Comparison of ENCODE assay signal across 9 mouse cellular contexts in the genomic region with DNA sequence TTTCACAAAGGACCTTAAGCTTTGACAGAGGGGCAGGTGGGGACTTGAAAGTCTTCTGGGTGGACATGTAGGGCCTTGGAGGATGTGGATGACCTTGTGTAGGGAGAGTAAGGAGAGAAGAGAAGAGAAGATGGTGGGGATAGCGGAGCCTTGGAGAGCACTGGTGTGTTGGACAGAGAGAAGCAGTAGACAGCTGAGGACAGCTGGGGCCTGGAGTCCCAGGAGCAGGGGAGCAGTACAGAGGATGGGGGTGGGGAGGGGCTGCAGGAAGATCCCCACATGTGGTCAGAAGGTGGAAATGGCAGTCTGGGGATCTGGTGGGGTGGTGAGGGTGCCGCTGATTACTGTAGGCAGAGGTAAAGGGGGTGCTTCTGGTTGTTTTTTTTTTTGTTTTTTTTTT. TPM values are rescaled to one million over a fixed set of nuclear protein-coding genes. Genes with fewer than 3 reads are reported as not detected.
A peak's percentile ranks its signal among the peaks of the same experiment; 100 is the strongest.
DNase-seq lines count a peak whose midpoint lies in the region; ATAC-seq and TF ChIP-seq lines count a peak whose summit lies in the region.
"Had no signal": no experiment of that assay in that cellular context is flagged by ENCODE, and none has a peak within 500 bp of the region (broad histone marks: within the 10 kb centered on the region; RNA-seq: fewer than 3 reads in every experiment).

No protein-coding gene starts in this region.

- TF ChIP-seq CTCF in bone marrow, adult 2 months (IDR thresholded peaks at IDR 0.05; ENCODE audit: control insufficient read depth, insufficient read depth, low read length), result no peak

- 87% methylated on average over 2 of the region's 2 CpGs for WGBS in forebrain, embryonic 15.5 days
- WGBS in forebrain, embryonic 14.5 days, result 78% methylated on average over 2 of the region's 2 CpGs
- WGBS in bone marrow, adult 2 months, result 70% methylated on average over 2 of the region's 2 CpGs
- 50% methylated on average over 2 of the region's 2 CpGs for WGBS in hindbrain, embryonic 12.5 days
- WGBS in midbrain, embryonic 10.5 days, result 67% methylated on average over 2 of the region's 2 CpGs

- TF ChIP-seq POLR2A in bone marrow, adult 2 months (IDR thresholded peaks at IDR 0.05; ENCODE audit: borderline replicate concordance, control insufficient read depth, low read depth, low read length), result no peak

- no peak for ATAC-seq in forebrain, embryonic 15.5 days (replicated peaks)
- ATAC-seq in forebrain, embryonic 14.5 days, result no peak
- ATAC-seq in hindbrain, embryonic 12.5 days (ENCODE audit: low FRiP score), result no peak

- H3K27ac ChIP-seq in forebrain, embryonic 15.5 days (replicated peaks), result no peak overlapping the region
- no peak overlapping the region for H3K27ac ChIP-seq in forebrain, embryonic 14.5 days (ENCODE audit: low read depth, low read length)
- peak overlapping the region; percentile 69 for H3K27ac ChIP-seq in bone marrow, adult 2 months (ENCODE audit: control insufficient read depth, insufficient read depth, low read depth, low read length, poor library complexity)
- H3K27ac ChIP-seq in hindbrain, embryonic 12.5 days, result no peak overlapping the region
- peak overlapping the region; percentile 72 for H3K27ac ChIP-seq in midbrain, embryonic 10.5 days (replicated peaks)

- no peak for DNase-seq in forebrain, embryonic 14.5 days (ENCODE audit: low spot score)
- no peak for DNase-seq in midbrain, embryonic 10.5 days (ENCODE audit: low spot score)
- DNase-seq in natural killer cell, adult 2 months (ENCODE audit: low spot score in 2 of 2), result no peak
- no peak for DNase-seq in spleen, postnatal 4 days (ENCODE audit: low spot score in 2 of 2)
- no peak for DNase-seq in gastrocnemius, adult 18-20 months (ENCODE audit: low spot score)
- DNase-seq: thymus, postnatal 14 days had no signal

- peaks cover 60% of the 10 kb centered on the region for H3K4me1 ChIP-seq in forebrain, embryonic 15.5 days
- H3K4me1 ChIP-seq in forebrain, embryonic 14.5 days (ENCODE audit: control insufficient read depth, insufficient read depth, low read length), result peaks cover 22% of the 10 kb centered on the region
- peaks cover 9% of the 10 kb centered on the region; the same call in 1 of the 2 replicates for H3K4me1 ChIP-seq in bone marrow, adult 2 months (ENCODE audit: control insufficient read depth, insufficient read depth, low read length)
- H3K4me1 ChIP-seq in hindbrain, embryonic 12.5 days, result peaks cover 65% of the 10 kb centered on the region
- H3K4me1 ChIP-seq in midbrain, embryonic 10.5 days, result peaks cover 76% of the 10 kb centered on the region

- no peak overlapping the region for H3K9ac ChIP-seq in forebrain, embryonic 15.5 days (replicated peaks)
- no peak overlapping the region for H3K9ac ChIP-seq in forebrain, embryonic 14.5 days (ENCODE audit: low read length)
- peak overlapping the region; percentile 32 for H3K9ac ChIP-seq in hindbrain, embryonic 12.5 days

- no peaks in the 10 kb centered on the region for H3K36me3 ChIP-seq in forebrain, embryonic 15.5 days
- no peaks in the 10 kb centered on the region; the same call in 1 of the 2 replicates for H3K36me3 ChIP-seq in forebrain, embryonic 14.5 days (ENCODE audit: control insufficient read depth, insufficient read depth, low read length)
- no peaks in the 10 kb centered on the region for H3K36me3 ChIP-seq in hindbrain, embryonic 12.5 days
- no peaks in the 10 kb centered on the region for H3K36me3 ChIP-seq in midbrain, embryonic 10.5 days

- 0 out of 2 replicates have a peak overlapping the region, but pooled peaks have one; percentile 9 for H3K4me2 ChIP-seq in forebrain, embryonic 15.5 days (replicated peaks)
- H3K4me2 ChIP-seq in forebrain, embryonic 14.5 days (ENCODE audit: low read length), result no peak overlapping the region
- H3K4me2 ChIP-seq in hindbrain, embryonic 12.5 days (replicated peaks), result peak overlapping the region; percentile 24

- H3K27me3 ChIP-seq in forebrain, embryonic 15.5 days, result no peaks in the 10 kb centered on the region
- no peaks in the 10 kb centered on the region for H3K27me3 ChIP-seq in forebrain, embryonic 14.5 days (replicated peaks; ENCODE audit: control insufficient read depth, insufficient read depth, low read length)
- no peaks in the 10 kb centered on the region; the same call in 1 of the 2 replicates for H3K27me3 ChIP-seq in hindbrain, embryonic 12.5 days
- H3K27me3 ChIP-seq in midbrain, embryonic 10.5 days (ENCODE audit: low read depth, poor library complexity, severe bottlenecking), result peaks cover 24% of the 10 kb centered on the region

- H3K9me3 ChIP-seq in forebrain, embryonic 15.5 days, result no peaks in the 10 kb centered on the region
- no peaks in the 10 kb centered on the region for H3K9me3 ChIP-seq in forebrain, embryonic 14.5 days (replicated peaks; ENCODE audit: control insufficient read depth, low read length)
- H3K9me3 ChIP-seq in hindbrain, embryonic 12.5 days (replicated peaks), result no peaks in the 10 kb centered on the region
- H3K9me3 ChIP-seq in midbrain, embryonic 10.5 days (replicated peaks), result no peaks in the 10 kb centered on the region

- H3K4me3 ChIP-seq in forebrain, embryonic 15.5 days, result no peak overlapping the region
- no peak overlapping the region for H3K4me3 ChIP-seq in forebrain, embryonic 14.5 days (ENCODE audit: low read depth, low read length)
- no peak overlapping the region for H3K4me3 ChIP-seq in bone marrow, adult 2 months (replicated peaks; ENCODE audit: control insufficient read depth, low read depth, low read length)
- H3K4me3 ChIP-seq in hindbrain, embryonic 12.5 days, result no peak overlapping the region
- peak overlapping the region; percentile 24; the same call in 1 of the 2 replicates for H3K4me3 ChIP-seq in midbrain, embryonic 10.5 days

RNA-seq across cellular contexts. Expression of gene Arrb1, which starts 4.8 kb away (rescaled TPM):
- 14.3 and 15.1 TPM in 2 replicates for polyA plus RNA-seq in forebrain, embryonic 15.5 days (2015; fragmentation: Nextera tagmentation; extraction: Ambion mirVana)
- polyA plus RNA-seq in forebrain, embryonic 14.5 days (2014; fragmentation: Nextera tagmentation; extraction: Ambion mirVana), result 6.0 and 6.5 TPM in 2 replicates
- 80.4 and 89.7 TPM in 2 replicates for polyA plus RNA-seq in bone marrow, adult 2 months (2011; ENCODE audit: insufficient read depth, insufficient read length, low replicate concordance, missing spikeins)
- 16.7 TPM in 2 replicates for polyA plus RNA-seq in hindbrain, embryonic 12.5 days (2016; fragmentation: Nextera tagmentation; extraction: Ambion mirVana)
- 9.8 and 10.1 TPM in 2 replicates for polyA plus RNA-seq in midbrain, embryonic 10.5 days (2016; fragmentation: Nextera tagmentation; extraction: Ambion mirVana)
- total RNA-seq in gastrocnemius, adult 18-20 months (2021), result 10 to 100 TPM; 13.8 to 15.4 TPM

RNA-seq across cellular contexts. Expression of gene Rps3, which starts 56.5 kb away (rescaled TPM):
- polyA plus RNA-seq in forebrain, embryonic 15.5 days (2015; fragmentation: Nextera tagmentation; extraction: Ambion mirVana), result 553 and 561 TPM in 2 replicates
- polyA plus RNA-seq in forebrain, embryonic 14.5 days (2014; fragmentation: Nextera tagmentation; extraction: Ambion mirVana), result 577 and 687 TPM in 2 replicates
- polyA plus RNA-seq in bone marrow, adult 2 months (2011; ENCODE audit: insufficient read depth, insufficient read length, low replicate concordance, missing spikeins), result 490 and 757 TPM in 2 replicates
- polyA plus RNA-seq in hindbrain, embryonic 12.5 days (2016; fragmentation: Nextera tagmentation; extraction: Ambion mirVana), result 512 and 534 TPM in 2 replicates
- polyA plus RNA-seq in midbrain, embryonic 10.5 days (2016; fragmentation: Nextera tagmentation; extraction: Ambion mirVana), result 681 and 788 TPM in 2 replicates
- total RNA-seq in gastrocnemius, adult 18-20 months (2021), result 100 to 1,000 TPM; 232 to 276 TPM

Comparison
In these comparisons a context has a peak if more than half of its experiments do, and no peak if none do; other contexts are left out.
1. H3K27ac ChIP-seq: peak in bone marrow, adult 2 months (single experiment) and midbrain, embryonic 10.5 days (single experiment); none in forebrain, embryonic 15.5 days (single experiment), forebrain, embryonic 14.5 days (single experiment) and hindbrain, embryonic 12.5 days (single experiment).